Mouse (Mus musculus): ENCODE results near the gene Rhag. TPM values are rescaled to one million over a fixed set of nuclear protein-coding genes. Genes with fewer than 3 reads are reported as not detected.

Gene Rhag
- total RNA-seq (2022): not detected

DNA sequence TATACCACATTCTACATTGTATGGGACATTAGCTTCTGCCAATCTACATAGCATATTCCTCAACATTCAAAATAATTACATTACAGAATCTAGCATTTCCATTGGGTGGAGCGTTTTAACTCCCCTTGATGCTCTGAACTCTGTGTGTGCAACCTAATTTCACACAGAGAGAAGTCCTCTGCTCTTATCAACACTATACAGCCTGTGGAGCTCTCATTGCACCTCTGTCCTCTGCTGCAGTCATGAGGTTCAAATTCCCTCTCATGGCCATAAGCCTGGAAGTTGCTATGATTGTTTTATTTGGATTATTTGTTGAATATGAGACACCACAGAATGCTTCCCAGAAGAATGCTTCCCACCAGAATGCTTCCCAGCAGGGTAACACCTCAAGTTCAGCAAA lies at the start of gene Rhag:
TSS of gene Rhag (plus strand) at position 193 of the 400 bp plus-strand sequence.
- no peak for DNase-seq (ENCODE audit: low spot score in 2 of 2)

DNA sequence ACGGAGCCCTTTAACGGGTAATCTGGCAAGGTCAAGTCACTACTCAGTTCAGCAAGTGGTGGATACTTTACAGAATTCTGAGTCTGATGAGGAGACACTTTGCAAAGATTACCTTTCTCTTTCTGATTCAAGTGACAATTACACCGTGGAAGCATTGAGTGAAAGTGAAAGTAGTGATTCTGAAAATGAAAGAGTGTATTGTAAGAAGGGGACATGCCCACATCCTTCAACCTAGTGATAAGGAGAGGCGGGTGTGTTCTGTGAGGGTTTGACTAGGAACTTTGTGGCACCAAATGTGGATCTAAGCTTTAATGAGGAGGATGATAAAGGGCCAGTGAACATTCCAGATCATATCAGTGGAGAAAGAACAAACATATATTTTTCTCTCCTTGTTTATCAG lies 47.3 kb upstream of the Rhag start:
- DNase-seq (ENCODE audit: low spot score in 2 of 2): no peak

DNA sequence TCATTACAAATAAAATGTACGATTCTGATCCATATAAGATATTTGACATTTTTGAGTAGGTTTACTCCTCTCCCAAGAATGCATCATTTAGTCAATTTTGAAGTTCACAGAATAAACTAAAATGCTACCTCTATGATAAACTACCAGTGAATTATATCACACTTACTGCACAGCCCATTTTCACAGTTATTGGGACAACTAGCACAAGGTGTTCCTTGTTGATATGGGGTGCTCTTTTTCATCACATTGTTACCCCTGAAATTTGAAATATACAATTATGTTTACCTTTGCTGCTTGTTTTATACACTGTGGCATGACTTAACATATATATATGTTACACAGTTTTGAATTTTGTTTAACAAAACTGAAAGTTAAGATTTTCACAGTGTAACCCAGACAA lies 43.8 kb upstream of the Rhag start:
- DNase-seq (ENCODE audit: low spot score in 2 of 2): no peak

DNA sequence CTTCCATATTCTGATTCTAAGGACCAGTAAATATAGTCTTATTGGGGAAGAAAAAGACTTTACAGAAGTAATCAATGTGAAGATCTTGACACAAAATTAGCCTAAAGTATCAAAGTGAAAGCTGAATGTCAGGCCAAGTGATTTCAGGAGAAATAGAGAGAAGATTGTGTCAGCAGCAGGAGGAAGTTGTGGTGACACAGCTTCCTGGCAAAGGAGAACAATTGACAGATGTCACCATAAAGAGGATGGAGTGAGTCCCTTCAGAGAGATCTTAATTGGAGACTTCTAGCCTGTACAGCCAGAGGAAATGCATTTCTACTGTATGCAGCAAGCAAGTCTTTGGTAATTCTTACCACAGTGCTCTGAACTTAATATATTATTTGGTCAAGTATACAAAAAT lies 21.0 kb upstream of the Rhag start:
- no peak for DNase-seq (ENCODE audit: low spot score in 2 of 2)

DNA sequence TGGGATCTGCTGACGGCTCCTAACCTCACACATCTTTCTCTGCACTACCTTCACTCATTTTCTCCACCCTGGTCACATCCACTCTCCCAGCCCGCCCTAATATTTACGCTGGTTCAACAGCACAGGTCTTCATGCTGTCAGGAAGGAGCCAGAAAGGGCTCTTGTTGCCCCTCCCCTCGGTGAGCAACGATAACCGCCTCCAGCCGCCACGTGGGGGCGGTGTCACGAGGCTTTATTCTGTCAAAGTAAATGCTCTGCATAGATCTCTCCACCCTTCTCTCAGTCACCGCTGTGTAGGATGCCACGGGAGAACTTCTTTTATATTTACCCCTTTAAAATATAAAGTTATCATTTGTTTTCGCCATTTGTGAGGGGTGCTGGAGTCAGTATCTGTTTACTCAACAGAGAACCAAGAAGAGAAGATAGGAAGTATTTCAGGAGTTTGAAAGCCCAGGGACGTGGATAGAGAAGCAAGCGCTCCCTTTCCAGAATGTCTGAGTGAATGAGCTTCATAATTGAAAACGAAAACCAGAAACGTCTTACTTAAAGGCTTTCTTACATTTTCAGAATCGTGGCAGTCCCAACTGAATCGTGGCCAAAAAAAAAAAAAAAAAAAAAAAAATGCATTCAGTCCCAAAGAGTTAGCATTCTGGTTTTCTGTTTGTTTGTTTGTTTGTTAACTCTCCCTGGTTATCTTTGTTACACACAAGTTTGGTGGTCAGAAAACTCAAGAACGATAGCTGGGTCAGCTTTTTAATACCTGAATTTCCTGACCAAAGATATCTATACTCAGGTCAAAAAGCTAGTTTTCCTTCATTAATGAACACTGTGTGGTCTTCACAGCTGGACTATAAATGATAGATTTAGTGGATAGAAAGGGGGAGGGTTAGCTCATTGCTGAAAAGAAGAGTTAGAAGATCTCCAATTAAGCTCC lies 16.7 kb upstream of the Rhag start:
- DNase-seq (ENCODE audit: low spot score in 2 of 2): no peak

DNA sequence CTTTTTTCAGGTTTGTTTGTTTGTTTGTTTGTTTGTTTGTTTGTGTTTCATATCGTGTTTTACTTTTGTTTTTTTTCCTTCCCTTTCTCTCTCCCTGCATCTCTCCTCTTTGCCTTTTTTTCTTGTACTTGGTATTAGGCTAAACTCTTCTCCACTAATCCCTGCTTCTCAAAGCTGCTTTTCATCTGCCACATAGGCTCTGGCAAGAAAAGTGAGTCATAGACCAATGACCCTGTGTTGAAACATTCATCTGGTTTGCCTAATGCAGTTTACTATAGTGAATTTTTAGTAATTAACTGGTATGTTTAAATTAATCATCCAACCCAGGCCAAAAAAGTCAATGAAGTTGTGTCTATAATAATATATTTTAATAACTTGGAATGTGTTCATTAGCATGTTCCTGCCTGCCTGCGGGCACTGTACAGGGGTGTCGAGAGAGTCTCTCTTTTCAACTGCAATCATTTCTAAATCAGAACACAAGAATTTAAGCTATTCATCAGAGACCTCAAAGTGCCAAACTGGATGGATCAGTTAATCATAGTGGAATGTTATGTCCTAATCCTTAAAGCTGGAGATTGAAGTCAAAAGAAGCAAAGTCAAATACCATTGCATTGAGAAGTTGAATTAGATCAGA lies 8.1 kb upstream of the Rhag start:
- no peak for DNase-seq (ENCODE audit: low spot score in 2 of 2)

DNA sequence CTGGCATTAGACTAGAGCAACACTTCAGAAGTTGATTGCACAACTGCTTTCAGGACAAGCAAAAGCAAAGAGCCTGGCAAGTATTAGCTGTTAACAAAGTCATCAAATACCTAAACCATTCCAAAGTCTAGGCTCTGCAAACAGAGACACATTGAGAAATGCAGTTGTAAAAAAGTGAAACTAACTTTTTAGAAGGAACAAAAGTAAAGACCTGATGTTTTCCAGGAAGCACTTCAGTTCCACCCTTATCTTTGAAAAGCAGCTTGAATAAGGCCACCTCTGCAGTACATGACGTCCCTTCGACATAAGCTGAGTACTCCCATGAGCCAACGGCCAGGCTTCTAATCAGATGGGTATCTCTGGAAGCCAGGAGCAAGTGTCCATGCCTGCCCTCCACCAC lies 4.4 kb upstream of the Rhag start:
- DNase-seq (ENCODE audit: low spot score in 2 of 2): no peak

DNA sequence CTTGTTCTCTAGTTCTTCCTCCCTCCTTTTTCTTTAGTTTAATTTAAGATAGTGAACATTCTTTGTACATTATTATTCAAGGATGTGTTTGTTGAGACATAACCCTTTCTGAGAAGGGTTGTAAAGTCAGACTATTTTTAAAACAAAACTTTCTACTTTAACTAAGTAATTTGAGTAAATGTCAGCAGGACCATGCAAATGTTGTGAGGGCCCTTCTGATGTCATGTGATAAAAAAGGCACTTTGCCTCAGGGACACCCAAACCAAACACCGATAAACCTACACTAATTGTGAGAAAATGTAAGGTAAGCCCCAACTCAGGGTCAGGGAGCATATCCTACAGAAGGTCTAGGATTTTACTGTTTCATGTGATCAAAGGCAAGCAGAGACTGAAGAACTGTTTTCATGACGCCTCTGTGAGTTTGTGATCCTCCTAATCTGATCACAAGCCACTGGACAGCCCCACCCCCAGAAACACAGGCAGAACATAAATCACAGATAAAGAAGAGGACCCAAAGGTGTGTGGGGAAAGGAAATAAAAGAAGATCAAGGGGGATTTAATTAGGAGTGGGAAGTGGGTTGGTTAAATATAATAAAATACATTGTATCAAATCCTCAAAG lies 3.9 kb upstream of the Rhag start, which contains the start of gene Crisp2:
TSS of gene Crisp2 (minus strand) at position 51 of the 620 bp plus-strand sequence.
- DNase-seq (ENCODE audit: low spot score in 2 of 2): no peak

DNA sequence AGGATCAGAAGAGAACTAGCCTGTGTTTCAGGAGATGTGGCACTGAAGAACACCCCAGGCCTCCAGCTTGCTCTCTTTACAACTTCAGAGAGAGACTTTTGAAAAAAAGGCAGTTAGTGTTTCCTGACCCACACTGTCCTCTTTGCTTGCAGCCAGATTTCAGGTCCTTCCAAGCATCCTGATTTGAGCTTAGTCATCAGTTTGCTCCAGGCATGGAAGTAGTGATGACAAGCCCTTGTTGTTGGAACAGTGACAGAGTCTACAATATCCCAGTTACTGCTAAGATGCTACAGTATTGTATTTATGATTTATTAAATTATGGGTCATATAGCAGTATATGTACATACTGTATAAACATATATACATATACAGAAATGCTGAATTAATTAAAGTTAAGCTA lies 2.9 kb upstream of the Rhag start:
- DNase-seq (ENCODE audit: low spot score in 2 of 2): no peak

DNA sequence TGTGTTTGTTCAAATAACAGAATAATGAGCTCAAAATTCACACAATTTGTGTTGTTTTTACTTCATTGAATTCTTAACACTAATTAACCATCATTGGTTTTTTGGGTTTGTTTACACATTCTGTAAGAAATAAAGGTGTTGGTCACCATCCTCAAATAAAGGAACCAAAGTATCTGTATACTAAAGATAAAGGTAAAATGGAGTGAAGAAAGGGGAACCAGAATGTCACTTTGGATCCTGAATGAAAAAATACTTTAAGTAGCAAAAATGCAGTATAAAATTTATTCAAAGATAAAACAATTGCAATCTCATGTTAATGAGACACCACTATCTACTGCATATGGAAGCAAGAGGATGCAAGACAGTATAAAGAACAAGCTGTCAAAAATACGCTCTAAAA lies 634 bp downstream of the Rhag start:
- DNase-seq (ENCODE audit: low spot score in 2 of 2): no peak

DNA sequence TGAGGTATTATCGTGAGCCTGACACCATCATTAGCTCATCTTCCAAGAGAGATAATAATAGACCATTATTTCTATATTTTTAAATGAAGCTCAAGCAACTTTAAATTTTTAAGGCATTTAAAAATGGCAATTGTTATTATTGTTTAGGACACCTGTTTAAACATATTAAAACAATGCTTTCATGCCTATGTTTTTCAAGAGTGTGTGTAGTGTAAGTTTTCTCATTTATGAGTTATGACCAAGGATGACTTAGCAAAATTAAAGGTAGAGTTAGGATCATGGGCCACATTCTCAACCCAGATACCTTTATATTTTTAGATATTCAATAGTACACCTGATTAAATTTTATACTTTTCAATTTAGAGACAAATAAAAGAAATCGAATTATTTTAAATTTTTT lies 1.3 kb downstream of the Rhag start:
- no peak for DNase-seq (ENCODE audit: low spot score in 2 of 2)

DNA sequence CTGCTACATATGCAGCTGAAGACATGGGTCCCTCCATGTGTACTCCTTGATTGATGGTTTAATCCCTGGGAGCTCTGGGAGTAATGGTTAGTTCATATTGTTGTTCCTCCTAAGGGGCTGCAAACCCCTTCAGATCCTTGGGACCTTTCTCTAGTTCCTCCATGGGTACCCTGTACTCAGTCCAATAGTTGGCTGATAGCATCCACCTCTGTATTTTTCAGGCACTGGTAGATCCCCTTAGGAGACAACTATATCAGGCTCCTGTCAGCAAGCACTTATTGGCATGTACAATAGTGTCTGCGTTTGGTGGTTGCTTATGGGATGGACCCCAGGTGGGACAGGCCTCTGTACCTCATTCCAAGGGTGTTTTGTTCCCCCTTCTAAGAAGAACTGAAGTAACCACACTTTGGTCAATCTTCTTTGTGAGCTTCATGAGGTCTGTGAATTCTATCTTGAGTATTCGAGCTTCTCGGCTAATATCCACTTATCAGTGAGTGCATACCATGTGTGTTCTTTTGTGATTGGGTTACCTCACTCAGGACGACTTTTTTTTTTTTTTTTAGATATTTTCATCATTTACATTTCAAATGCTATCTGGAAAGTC lies 6.5 kb downstream of the Rhag start:
- no peak for DNase-seq (ENCODE audit: low spot score in 2 of 2)

DNA sequence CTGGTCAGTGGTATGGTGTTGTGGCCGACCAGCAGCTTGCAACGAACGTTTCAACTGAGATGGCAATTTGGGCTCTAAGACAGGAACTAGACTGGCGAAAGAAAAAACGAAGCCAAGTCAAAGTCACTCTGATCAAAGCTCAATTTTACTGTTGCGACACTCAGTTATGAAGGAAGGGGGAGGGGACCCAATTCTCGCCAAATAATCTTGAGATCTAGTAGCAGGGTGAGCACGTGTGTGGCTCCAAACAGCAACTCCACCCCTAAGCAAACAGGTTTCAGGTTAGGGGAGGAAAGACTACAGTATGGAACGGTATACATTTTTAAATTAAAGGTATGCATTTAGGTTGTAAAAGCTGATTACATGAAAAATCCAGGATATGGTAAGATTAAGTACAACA lies 10.6 kb downstream of the Rhag start:
- DNase-seq (ENCODE audit: low spot score in 2 of 2): no peak

DNA sequence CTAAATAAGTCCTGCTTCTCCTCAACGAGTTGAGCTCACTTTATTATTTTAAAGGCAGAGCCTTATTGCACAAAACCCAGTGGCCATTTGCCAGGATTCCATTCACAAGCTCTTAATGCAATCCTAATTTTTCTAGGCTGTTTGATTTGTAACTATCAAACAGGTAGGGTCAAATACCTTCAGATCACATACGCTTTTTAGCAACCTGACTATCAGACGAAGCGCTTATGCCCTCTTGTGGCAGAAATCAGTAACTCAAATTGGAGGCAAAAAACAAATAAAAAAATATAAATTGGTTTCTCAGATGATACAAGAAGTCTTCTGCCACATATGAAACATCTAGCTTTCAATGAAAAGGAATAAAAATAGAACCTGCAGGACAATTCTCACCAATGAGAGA lies 12.9 kb downstream of the Rhag start:
- DNase-seq (ENCODE audit: low spot score in 2 of 2): no peak

DNA sequence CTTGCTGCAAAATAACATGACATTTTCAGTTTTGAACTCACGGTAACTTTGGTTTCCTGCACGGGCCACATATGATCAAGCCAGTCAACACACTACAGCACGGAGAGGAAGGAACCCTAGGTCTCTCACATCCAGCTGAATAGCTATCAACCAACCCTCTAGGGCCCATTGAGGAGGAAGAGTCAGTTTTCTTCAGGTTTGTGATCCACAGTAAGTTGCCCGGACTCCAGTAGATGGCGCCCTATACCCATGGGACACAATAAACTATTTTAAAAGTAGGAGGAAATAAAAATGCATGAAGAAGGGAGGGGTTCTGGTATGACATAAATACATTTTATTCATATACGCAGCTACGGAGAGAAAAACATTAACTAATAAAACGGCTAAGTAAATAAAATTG lies 13.6 kb downstream of the Rhag start:
- DNase-seq (ENCODE audit: low spot score in 2 of 2): no peak

DNA sequence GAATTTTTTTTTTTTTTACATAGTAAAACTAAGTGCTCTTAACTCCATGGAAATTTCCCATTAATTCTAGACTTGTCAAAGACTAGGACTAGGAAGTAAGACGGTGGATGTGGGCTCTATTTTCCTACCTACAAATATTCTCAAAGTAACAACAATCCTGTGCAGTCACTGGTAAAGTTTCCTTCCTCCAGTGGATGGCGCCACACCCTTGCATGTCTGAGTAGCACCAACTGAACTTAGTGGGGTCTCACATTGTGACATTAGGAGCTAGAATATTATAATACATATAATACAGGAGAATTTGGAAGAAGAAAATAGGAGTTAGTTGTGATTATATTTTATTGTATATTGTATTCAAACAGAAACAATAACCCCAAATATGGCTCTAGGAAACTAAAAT lies 20.9 kb downstream of the Rhag start:
- no peak for DNase-seq (ENCODE audit: low spot score in 2 of 2)

DNA sequence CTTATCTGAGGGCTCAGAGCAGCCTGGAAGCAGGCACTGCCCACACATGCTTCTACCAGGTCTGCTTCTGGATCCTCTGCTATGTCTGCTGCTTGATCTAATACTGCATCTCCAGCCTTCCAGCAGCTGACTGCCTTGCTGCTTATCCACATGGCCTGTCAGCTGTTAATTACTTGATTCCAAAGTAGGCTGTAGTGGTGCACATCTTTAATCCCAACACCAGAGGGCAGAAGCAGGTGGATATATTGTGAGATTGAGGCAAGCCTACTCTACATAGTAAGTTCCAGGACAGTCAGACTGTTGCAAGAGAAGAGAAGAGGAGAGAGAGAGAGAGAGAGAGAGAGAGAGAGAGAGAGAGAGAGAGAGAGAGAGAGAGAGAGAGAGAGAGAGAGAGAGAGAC lies 26.4 kb downstream of the Rhag start:
- DNase-seq (ENCODE audit: low spot score in 2 of 2): no peak

DNA sequence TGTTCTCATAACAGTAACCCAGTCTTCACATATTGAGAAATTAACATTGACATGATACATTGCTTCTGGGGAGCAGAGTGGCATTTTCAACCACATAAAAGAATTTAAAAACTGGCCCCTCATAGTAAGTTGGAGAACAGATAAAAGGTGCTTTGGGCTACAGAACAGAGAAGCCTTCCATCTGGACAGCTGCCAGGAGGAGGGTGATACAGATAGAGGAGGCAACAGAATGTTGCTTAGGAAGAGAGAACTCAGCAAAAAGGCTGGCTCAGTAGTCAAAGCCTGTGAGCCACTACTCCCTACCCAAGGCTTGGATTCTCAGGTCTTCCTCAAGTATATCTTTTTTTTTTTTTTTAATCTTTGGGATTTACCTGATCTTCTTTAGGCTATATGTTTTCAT lies 44.1 kb downstream of the Rhag start:
- no peak for DNase-seq (ENCODE audit: low spot score in 2 of 2)

DNA sequence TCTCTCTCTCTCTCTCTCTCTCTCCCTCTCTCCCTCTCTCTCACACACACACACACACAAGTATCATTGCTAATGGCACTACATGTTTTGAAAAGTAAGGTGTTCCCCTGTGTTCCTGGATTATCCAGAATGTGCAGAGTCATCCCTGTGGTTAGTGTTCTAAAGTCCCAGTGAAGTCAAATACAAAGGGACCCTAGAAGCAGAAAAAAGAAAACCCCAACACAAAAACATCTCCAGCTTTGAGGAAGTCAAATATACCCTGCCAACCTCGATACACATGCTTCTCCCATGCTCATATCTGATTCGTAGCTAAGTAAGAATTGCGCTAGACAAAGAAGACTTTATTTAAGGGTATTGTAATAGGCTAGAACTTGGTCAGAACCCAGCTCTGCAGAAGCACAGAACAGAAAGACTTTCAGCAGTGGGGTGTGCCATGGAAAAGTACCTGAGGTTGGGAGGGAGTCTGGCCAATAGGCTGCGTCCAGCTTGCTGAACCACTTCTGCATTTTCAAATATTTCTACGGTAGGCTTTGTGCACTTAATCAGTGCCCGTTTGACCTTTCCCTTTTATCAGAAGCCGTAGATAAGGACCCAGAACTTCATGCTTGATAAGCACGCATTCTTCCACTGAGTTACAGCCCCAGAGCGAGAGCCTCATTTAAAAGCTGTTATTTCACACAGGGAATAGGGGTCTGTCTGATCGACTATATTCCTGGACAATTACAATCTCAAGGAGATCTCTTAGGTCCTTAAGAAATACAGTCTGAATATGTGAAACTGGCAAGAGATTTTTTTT lies 58.2 kb downstream of the Rhag start:
- DNase-seq (ENCODE audit: low spot score in 2 of 2): no peak

DNA sequence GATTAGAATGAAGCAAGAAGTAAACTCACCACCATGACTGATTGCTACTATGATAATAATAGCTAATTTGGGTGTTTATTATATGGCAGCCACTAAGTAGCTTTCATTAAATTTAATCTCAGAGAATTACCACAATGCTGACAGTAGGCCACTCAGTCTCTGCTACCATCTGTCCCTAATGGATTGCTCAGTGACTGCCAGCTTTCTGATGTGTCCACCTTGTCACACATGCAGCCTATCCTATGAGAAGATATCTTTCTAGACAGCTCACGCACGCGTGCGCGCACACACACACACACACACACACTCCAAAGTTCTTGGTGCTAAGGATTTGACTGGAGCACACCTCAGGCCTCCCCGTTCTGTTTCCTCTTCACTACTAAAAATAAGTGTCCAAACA lies 61.7 kb downstream of the Rhag start:
- no peak for DNase-seq (ENCODE audit: low spot score in 2 of 2)

DNA sequence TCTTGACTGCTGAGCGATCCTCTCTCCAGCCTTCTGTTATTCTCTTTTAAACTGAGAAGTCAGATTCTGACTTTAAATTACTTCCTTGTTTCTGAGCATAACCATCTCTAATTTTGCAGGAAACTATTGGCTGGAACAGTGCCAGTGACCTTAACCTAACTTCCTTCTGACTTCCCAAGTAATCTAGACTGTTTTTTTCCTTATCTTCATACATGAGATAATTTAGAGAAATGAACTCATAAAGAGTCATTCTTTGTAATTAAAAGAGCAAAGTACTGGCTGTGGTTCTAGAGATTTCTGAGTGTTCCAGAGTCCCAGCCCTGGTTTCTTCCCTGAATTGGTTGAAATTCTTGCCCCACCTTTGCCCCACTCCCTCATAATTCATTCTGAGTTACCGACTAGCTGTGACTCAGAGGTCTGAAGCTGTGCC lies 62.7 kb downstream of the Rhag start:
- DNase-seq (ENCODE audit: low spot score in 2 of 2): no peak
